Mouse (Mus musculus) embryonic fibroblast, embryonic 13.5 days (primary cell): ENCODE results near the gene Pcolce2.

Source experiments
- CTCF ChIP-seq: IDR thresholded peaks from 2 replicates; pipeline ENCODE4 v1.5.1; 2011; ENCODE audit warnings: mild to moderate bottlenecking, control low read depth, low read length, moderate library complexity, borderline replicate concordance; ENCODE audit not compliant: insufficient read depth
- POLR2A ChIP-seq: IDR thresholded peaks from 2 replicates; pipeline ENCODE4 v1.6.1; 2011; ENCODE audit warnings: low read depth, mild to moderate bottlenecking, control low read depth, low read length, moderate library complexity

- no peak for TF ChIP-seq CTCF
- TF ChIP-seq POLR2A, result no peak
Measured at GRCm38 (mm10) chr9:95675064-95675699, 37.8 kb downstream of the Pcolce2 start.
